Mouse (Mus musculus): ENCODE results near the gene Htra1.

GRCm38 (mm10) chr7:130969507-130969906, 33.6 kb downstream of the Htra1 start:
- TF ChIP-seq POLR2A (IDR thresholded peaks at IDR 0.05; ENCODE audit: low read depth, low read length), result no peak
- TF ChIP-seq CTCF (IDR thresholded peaks at IDR 0.05; ENCODE audit: borderline replicate concordance, insufficient read depth, low read length), result no peak

Measured in embryonic fibroblast, embryonic 13.5 days (primary cell).